Mouse (Mus musculus): Measurements from ENCODE around the gene Bhlha15.

DNA sequence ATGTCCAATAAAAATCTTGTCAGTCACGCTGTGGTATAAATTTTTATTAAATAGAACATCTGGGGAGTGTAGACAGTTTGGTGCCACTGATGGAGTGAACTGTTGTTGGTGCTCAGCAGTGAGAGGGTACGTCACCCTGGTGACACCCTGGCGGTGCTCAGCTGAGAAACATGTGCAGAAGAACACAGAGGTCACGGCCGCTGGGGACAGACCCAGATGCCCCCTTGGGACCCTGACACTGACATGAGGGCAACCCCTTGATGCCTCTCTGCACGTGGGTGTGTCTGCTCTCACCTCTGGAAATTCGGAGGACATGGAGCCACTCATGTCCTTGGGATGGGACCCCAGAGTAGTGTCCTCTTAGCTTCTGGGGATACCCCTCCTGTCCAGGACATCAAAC lies 4.3 kb downstream of the Bhlha15 start:
- no peak for TF ChIP-seq GATA1 (IDR thresholded peaks at IDR 0.05; ENCODE audit: borderline replicate concordance, low read length)
- TF ChIP-seq FLI1 (IDR thresholded peaks at IDR 0.05; ENCODE audit: low read length) = no peak

Data from megakaryocyte, embryonic 14.5 days (primary cell).